Mouse (Mus musculus): ENCODE measurements around the gene Ankrd39.
"Not testable (repeated sequence)": the region's sequence is repeated elsewhere in the genome, so short reads cannot be mapped to it uniquely, and the experiment has no call there.

Ankrd39 gene

GRCm38 (mm10) chr1:36554633-36555399 lies 7.6 kb upstream of the Ankrd39 start:
- peak in 1 of 2 experiments; percentile 73 for DNase-seq (ENCODE audit: low spot score in 2 of 2)

GRCm38 (mm10) chr1:36552506-36552905 lies 5.3 kb upstream of the Ankrd39 start:
- no peak for DNase-seq (ENCODE audit: low spot score in 2 of 2)

GRCm38 (mm10) chr1:36551904-36552303 lies 4.7 kb upstream of the Ankrd39 start:
- no peak for DNase-seq (ENCODE audit: low spot score in 2 of 2)

GRCm38 (mm10) chr1:36550075-36550863 lies 3.0 kb upstream of the Ankrd39 start:
- DNase-seq (ENCODE audit: low spot score in 2 of 2) = no peak

GRCm38 (mm10) chr1:36549491-36549890 lies 2.2 kb upstream of the Ankrd39 start:
- DNase-seq (ENCODE audit: low spot score in 2 of 2) = no peak

GRCm38 (mm10) chr1:36548771-36549170 lies 1.5 kb upstream of the Ankrd39 start:
- DNase-seq (ENCODE audit: low spot score in 2 of 2) = no peak

GRCm38 (mm10) chr1:36547981-36548598 lies 845 bp upstream of the Ankrd39 start:
- peak in 1 of 2 experiments; percentile 55 for DNase-seq (ENCODE audit: low spot score in 2 of 2)

- DNase-seq (ENCODE audit: low spot score in 2 of 2) = no peak
Measured at GRCm38 (mm10) chr1:36545845-36546600, 1.2 kb downstream of the Ankrd39 start.

GRCm38 (mm10) chr1:36545382-36545781 lies 1.9 kb downstream of the Ankrd39 start:
- DNase-seq (ENCODE audit: low spot score in 2 of 2) = no peak

GRCm38 (mm10) chr1:36542925-36543324 lies 4.3 kb downstream of the Ankrd39 start:
- DNase-seq (ENCODE audit: low spot score in 2 of 2) = no peak

- no peak for DNase-seq (ENCODE audit: low spot score in 2 of 2)
Measured at GRCm38 (mm10) chr1:36541844-36542243, 5.4 kb downstream of the Ankrd39 start.

- DNase-seq (ENCODE audit: low spot score in 2 of 2) = no peak
Measured at GRCm38 (mm10) chr1:36540807-36541206, 6.4 kb downstream of the Ankrd39 start.

- no peak for DNase-seq (ENCODE audit: low spot score in 2 of 2)
Measured at GRCm38 (mm10) chr1:36540132-36540531, 7.1 kb downstream of the Ankrd39 start.

- peak; percentile 84 to 86 for DNase-seq (ENCODE audit: low spot score in 2 of 2)
Measured at GRCm38 (mm10) chr1:36539186-36539585, 8.1 kb downstream of the Ankrd39 start, which contains the start of gene Gm42417. Gene Gm42417 (minus strand): TSS chr1:36539429.

- no peak for DNase-seq (ENCODE audit: low spot score in 2 of 2)
Measured at GRCm38 (mm10) chr1:36538727-36539126, 8.5 kb downstream of the Ankrd39 start.

- not testable (repeated sequence) for DNase-seq (ENCODE audit: low spot score in 2 of 2)
Measured at GRCm38 (mm10) chr1:36536783-36537182, 10.5 kb downstream of the Ankrd39 start, which contains the start of gene Ankrd23. Gene Ankrd23 (minus strand): TSS chr1:36536883.

GRCm38 (mm10) chr1:36536397-36536728 lies 10.9 kb downstream of the Ankrd39 start:
- no peak for DNase-seq (ENCODE audit: low spot score in 2 of 2)

GRCm38 (mm10) chr1:36535477-36536396 lies 11.5 kb downstream of the Ankrd39 start:
- DNase-seq (ENCODE audit: low spot score in 2 of 2) = peak; percentile 70 to 75

- peak in 1 of 2 experiments; percentile 50 for DNase-seq (ENCODE audit: low spot score in 2 of 2)
Measured at GRCm38 (mm10) chr1:36534595-36535058, 12.6 kb downstream of the Ankrd39 start.

- DNase-seq (ENCODE audit: low spot score in 2 of 2) = no peak
Measured at GRCm38 (mm10) chr1:36533546-36533945, 13.7 kb downstream of the Ankrd39 start.

Measured in heart, adult 9 months (tissue).